Mouse (Mus musculus) erythroid progenitor cell, adult 5-6 weeks (primary cell): Measurements from ENCODE around the gene Smg9. TPM values are rescaled to one million over a fixed set of nuclear protein-coding genes. Genes with fewer than 3 reads are reported as not detected.

Experiments used
- ATAC-seq: replicated peaks from 2 replicates; pipeline ENCODE4 v1.8.0; 2016; ENCODE audit warnings: moderate number of reproducible peaks, mild to moderate bottlenecking, moderate TSS enrichment, inconsistent platforms; ENCODE audit not compliant: poor library complexity, low FRiP score, severe bottlenecking
- total RNA-seq, 2 experiments: library from RNA; stranded (forward) in 1 of 2; stranded (reverse) in 1 of 2; fragments of 150-400 nt in 1 of 2; fragments of 186-747, 209-891 nt in 1 of 2; gene quantifications; 2 replicates each; pipeline versions ENCODE4 v1.2.3 to v1.2.4; 2015 to 2017; ENCODE audit warnings: low replicate concordance in 2 of 2

The Smg9 gene
- total RNA-seq, 2 experiments from 2014 or later: 42.7 to 52.0 TPM

GRCm38 (mm10) chr7:24466835-24467234 lies 67.4 kb downstream of the Smg9 start:
- ATAC-seq: no peak

DNA sequence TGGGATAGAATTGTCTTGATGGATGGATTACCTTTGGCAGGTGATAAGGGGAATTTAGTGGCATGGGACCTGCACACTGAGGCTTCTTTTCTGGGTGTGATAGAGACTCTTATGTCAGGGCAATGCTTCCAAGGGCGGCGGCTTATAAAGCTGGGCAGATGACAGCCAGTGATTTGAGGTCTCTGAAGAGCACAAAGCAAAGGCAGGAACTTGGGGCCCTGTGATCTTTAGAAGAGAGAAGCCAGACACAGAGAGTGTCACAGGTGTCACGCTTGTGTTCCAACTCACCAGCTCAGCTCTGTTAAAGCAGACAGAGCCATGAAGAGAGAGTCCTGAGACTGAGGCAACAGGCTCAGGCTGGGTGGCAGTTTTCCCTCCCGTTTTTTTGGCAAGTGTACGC lies 68.5 kb downstream of the Smg9 start:
- ATAC-seq: no peak

- ATAC-seq: no peak
Measured at GRCm38 (mm10) chr7:24469126-24469525, 69.7 kb downstream of the Smg9 start.

GRCm38 (mm10) chr7:24470356-24470755 lies 70.9 kb downstream of the Smg9 start:
- ATAC-seq: no peak

Other genes with a start within 250 kb of the Smg9 start
- gene Zfp114, start 224.6 kb upstream of the Smg9 start, total RNA-seq (2015; ENCODE audit: low replicate concordance): 0.42 TPM in 1 of 2 replicates, not detected in the other
- not detected in 2 replicates for gene Zfp114, start 224.6 kb upstream of the Smg9 start, total RNA-seq (2017; ENCODE audit: low replicate concordance)
- 0.72 and 4.2 TPM in 2 replicates for gene Zfp111, start 188.2 kb upstream of the Smg9 start, total RNA-seq (2015; ENCODE audit: low replicate concordance)
- 0.51 and 1.1 TPM in 2 replicates for gene Zfp111, start 188.2 kb upstream of the Smg9 start, total RNA-seq (2017; ENCODE audit: low replicate concordance)
- gene Zfp109, start 162.1 kb upstream of the Smg9 start, total RNA-seq (2015; ENCODE audit: low replicate concordance): 1.3 TPM in 1 of 2 replicates, not detected in the other
- gene Zfp109, start 162.1 kb upstream of the Smg9 start, total RNA-seq (2017; ENCODE audit: low replicate concordance): 1.3 TPM in 1 of 2 replicates, not detected in the other
- not detected in 2 replicates for gene Zfp108, start 144.8 kb upstream of the Smg9 start, total RNA-seq (2015; ENCODE audit: low replicate concordance)
- not detected in 2 replicates for gene Zfp108, start 144.8 kb upstream of the Smg9 start, total RNA-seq (2017; ENCODE audit: low replicate concordance)
- gene Zfp93, start 129.2 kb upstream of the Smg9 start, total RNA-seq (2015; ENCODE audit: low replicate concordance): not detected in 2 replicates
- gene Zfp93, start 129.2 kb upstream of the Smg9 start, total RNA-seq (2017; ENCODE audit: low replicate concordance): 0.39 and 0.83 TPM in 2 replicates
- 1.1 and 2.5 TPM in 2 replicates for gene Zfp61, start 98.4 kb upstream of the Smg9 start, total RNA-seq (2015; ENCODE audit: low replicate concordance)
- 1.8 TPM in 1 of 2 replicates, not detected in the other for gene Zfp61, start 98.4 kb upstream of the Smg9 start, total RNA-seq (2017; ENCODE audit: low replicate concordance)
- 0.72 TPM in 1 of 2 replicates, not detected in the other for gene Zfp94, start 83.0 kb upstream of the Smg9 start, total RNA-seq (2015; ENCODE audit: low replicate concordance)
- 0.39 TPM in 1 of 2 replicates, not detected in the other for gene Zfp94, start 83.0 kb upstream of the Smg9 start, total RNA-seq (2017; ENCODE audit: low replicate concordance)
- not detected in 2 replicates for gene Tescl, start 65.7 kb upstream of the Smg9 start, total RNA-seq (2015; ENCODE audit: low replicate concordance)
- gene Tescl, start 65.7 kb upstream of the Smg9 start, total RNA-seq (2017; ENCODE audit: low replicate concordance): not detected in 2 replicates
- gene Lypd5, start 50.4 kb upstream of the Smg9 start, total RNA-seq (2015; ENCODE audit: low replicate concordance): not detected in 2 replicates
- not detected in 2 replicates for gene Lypd5, start 50.4 kb upstream of the Smg9 start, total RNA-seq (2017; ENCODE audit: low replicate concordance)
- gene Kcnn4, start 29.4 kb upstream of the Smg9 start, total RNA-seq (2015; ENCODE audit: low replicate concordance): 237 and 287 TPM in 2 replicates
- gene Kcnn4, start 29.4 kb upstream of the Smg9 start, total RNA-seq (2017; ENCODE audit: low replicate concordance): 417 and 443 TPM in 2 replicates
- gene Irgc1, start 52.7 kb downstream of the Smg9 start, total RNA-seq (2015; ENCODE audit: low replicate concordance): not detected in 2 replicates
- not detected in 2 replicates for gene Irgc1, start 52.7 kb downstream of the Smg9 start, total RNA-seq (2017; ENCODE audit: low replicate concordance)
- 2.9 and 6.1 TPM in 2 replicates for gene Plaur, start 62.9 kb downstream of the Smg9 start, total RNA-seq (2015; ENCODE audit: low replicate concordance)
- gene Plaur, start 62.9 kb downstream of the Smg9 start, total RNA-seq (2017; ENCODE audit: low replicate concordance): 1.1 and 7.2 TPM in 2 replicates
- not detected in 2 replicates for gene Cadm4, start 82.4 kb downstream of the Smg9 start, total RNA-seq (2015; ENCODE audit: low replicate concordance)
- not detected in 2 replicates for gene Cadm4, start 82.4 kb downstream of the Smg9 start, total RNA-seq (2017; ENCODE audit: low replicate concordance)
- gene Zfp428, start 107.4 kb downstream of the Smg9 start, total RNA-seq (2015; ENCODE audit: low replicate concordance): 0.84 TPM in 1 of 2 replicates, not detected in the other
- gene Zfp428, start 107.4 kb downstream of the Smg9 start, total RNA-seq (2017; ENCODE audit: low replicate concordance): 2.0 TPM in 1 of 2 replicates, not detected in the other
- gene AC161166.1, start 112.8 kb downstream of the Smg9 start, total RNA-seq (2015; ENCODE audit: low replicate concordance): not detected in 2 replicates
- not detected in 2 replicates for gene AC161166.1, start 112.8 kb downstream of the Smg9 start, total RNA-seq (2017; ENCODE audit: low replicate concordance)
- gene Irgq, start 131.1 kb downstream of the Smg9 start, total RNA-seq (2015; ENCODE audit: low replicate concordance): 1.1 and 1.3 TPM in 2 replicates
- gene Irgq, start 131.1 kb downstream of the Smg9 start, total RNA-seq (2017; ENCODE audit: low replicate concordance): 0.90 and 2.8 TPM in 2 replicates
- not detected in 2 replicates for gene Pinlyp, start 146.5 kb downstream of the Smg9 start, total RNA-seq (2015; ENCODE audit: low replicate concordance)
- gene Pinlyp, start 146.5 kb downstream of the Smg9 start, total RNA-seq (2017; ENCODE audit: low replicate concordance): not detected in 2 replicates
- 37.1 and 39.4 TPM in 2 replicates for gene Xrcc1, start 146.7 kb downstream of the Smg9 start, total RNA-seq (2015; ENCODE audit: low replicate concordance)
- gene Xrcc1, start 146.7 kb downstream of the Smg9 start, total RNA-seq (2017; ENCODE audit: low replicate concordance): 36.7 and 62.5 TPM in 2 replicates
- 11.2 and 11.3 TPM in 2 replicates for gene Ethe1, start 187.9 kb downstream of the Smg9 start, total RNA-seq (2015; ENCODE audit: low replicate concordance)
- gene Ethe1, start 187.9 kb downstream of the Smg9 start, total RNA-seq (2017; ENCODE audit: low replicate concordance): 6.8 and 9.2 TPM in 2 replicates
- not detected in 2 replicates for gene Zfp575, start 188.0 kb downstream of the Smg9 start, total RNA-seq (2015; ENCODE audit: low replicate concordance)
- 0.26 TPM in 1 of 2 replicates, not detected in the other for gene Zfp575, start 188.0 kb downstream of the Smg9 start, total RNA-seq (2017; ENCODE audit: low replicate concordance)
- gene Phldb3, start 211.1 kb downstream of the Smg9 start, total RNA-seq (2015; ENCODE audit: low replicate concordance): not detected in 2 replicates
- gene Phldb3, start 211.1 kb downstream of the Smg9 start, total RNA-seq (2017; ENCODE audit: low replicate concordance): 0.64 and 7.0 TPM in 2 replicates
- gene Lypd3, start 236.9 kb downstream of the Smg9 start, total RNA-seq (2015; ENCODE audit: low replicate concordance): not detected in 2 replicates
- gene Lypd3, start 236.9 kb downstream of the Smg9 start, total RNA-seq (2017; ENCODE audit: low replicate concordance): not detected in 2 replicates